Mouse (Mus musculus) neural tube, embryonic 13.5 days (tissue): ENCODE measurements around the gene Zfp61. TPM values are rescaled to one million over a fixed set of nuclear protein-coding genes. Genes with fewer than 3 reads are reported as not detected.
"Not testable (repeated sequence)": the region's sequence is repeated elsewhere in the genome, so short reads cannot be mapped to it uniquely, and the experiment has no call there.

ENCODE experiments used
- ATAC-seq: fragments of 200-750 bp; cut with Nextera tagmentation; 2 replicates; pipeline ENCODE4 v1.8.0; 2017; ENCODE audit warnings: low read depth, mild to moderate bottlenecking, moderate TSS enrichment, moderate library complexity
- H3K27ac ChIP-seq: fragments of 300-500 bp; sonication (generic); replicated peaks from 2 replicates; pipeline ENCODE4 v1.5.1; 2015; ENCODE audit warnings: moderate library complexity, mild to moderate bottlenecking, inconsistent platforms
- H3K27me3 ChIP-seq: fragments of 300-500 bp; sonication (generic); 2 replicates; pipeline ENCODE4 v1.6.1; 2015; ENCODE audit warnings: mild to moderate bottlenecking, inconsistent platforms
- H3K36me3 ChIP-seq: fragments of 300-500 bp; sonication (generic); 2 replicates; pipeline ENCODE4 v1.6.1; 2015; ENCODE audit warnings: mild to moderate bottlenecking, inconsistent platforms
- H3K4me1 ChIP-seq: fragments of 300-500 bp; sonication (generic); replicated peaks from 2 replicates; pipeline ENCODE4 v1.6.1; 2015; ENCODE audit warnings: inconsistent platforms
- H3K4me2 ChIP-seq: fragments of 300-500 bp; sonication (generic); 2 replicates; pipeline ENCODE4 v1.6.1; 2015; ENCODE audit warnings: inconsistent platforms, mild to moderate bottlenecking, moderate library complexity
- H3K4me3 ChIP-seq: fragments of 300-500 bp; sonication (generic); 2 replicates; pipeline ENCODE4 v1.5.1; 2015; ENCODE audit warnings: mild to moderate bottlenecking, inconsistent platforms
- H3K9ac ChIP-seq: fragments of 300-500 bp; sonication (generic); 2 replicates; pipeline ENCODE4 v1.6.1; 2015; ENCODE audit warnings: moderate library complexity, mild to moderate bottlenecking, inconsistent platforms
- H3K9me3 ChIP-seq: fragments of 300-500 bp; sonication (generic); 2 replicates; pipeline ENCODE4 v1.6.1; 2016; ENCODE audit warnings: inconsistent platforms
- WGBS: fragments of 180-500 bp; shearing (Covaris S2); methylation state at CpG from one replicate; pipeline ENCODE4 v1.1.7; 2015; 5-methylcytosine and 5-hydroxymethylcytosine counted together
- polyA plus RNA-seq: library from polyadenylated mRNA; unstranded; fragments of >200 nt; fragmentation: Nextera tagmentation; extraction: Ambion mirVana; gene quantifications from 2 replicates; pipeline ENCODE4 v1.2.1, GENCODE M21; 2015

Zfp61 gene
- polyA plus RNA-seq, 1 experiment from 2014 or later: 39.8 TPM

DNA sequence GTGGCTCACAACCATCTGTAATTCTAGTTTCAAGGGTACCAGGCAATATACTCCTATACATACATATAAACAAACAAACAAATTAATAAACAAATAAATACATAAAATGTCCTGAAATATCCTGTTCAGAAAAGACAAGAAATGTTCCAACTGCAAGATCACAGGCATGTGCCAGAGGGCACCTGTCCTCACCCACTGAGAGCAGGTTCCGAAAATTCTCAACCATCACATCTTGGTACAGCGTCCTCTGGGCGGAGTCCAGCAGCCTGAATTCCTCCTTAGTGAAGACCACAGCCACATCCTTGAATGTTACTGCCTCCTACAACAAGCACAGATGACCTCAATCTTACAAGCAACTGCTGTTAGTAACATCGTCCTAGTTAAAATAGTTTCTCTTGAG is 6.3 kb downstream of the Zfp61 start:
- WGBS: 97% methylated on average over 4 of the region's 4 CpGs

GRCm38 (mm10) chr7:24293061-24293851 is 7.8 kb downstream of the Zfp61 start:
- no peak overlapping the region for H3K27ac ChIP-seq
- no peak overlapping the region for H3K9ac ChIP-seq
- H3K4me1 ChIP-seq: peaks cover 10% of the 10 kb centered on the region
- no peaks in the 10 kb centered on the region for H3K27me3 ChIP-seq
- WGBS: 88% methylated on average over 12 of the region's 12 CpGs
- H3K36me3 ChIP-seq: peaks cover 94% of the 10 kb centered on the region
- no peak for ATAC-seq
- H3K9me3 ChIP-seq: no peaks in the 10 kb centered on the region
- no peak overlapping the region for H3K4me2 ChIP-seq
- no peak overlapping the region for H3K4me3 ChIP-seq

More for the DNA sequence above, 6.3 kb downstream of the Zfp61 start:
- Histone ChIP-seq H3K9me3 (no peaks in the 10 kb centered on the region), H3K27ac (no peak overlapping the region), H3K4me1 (peaks cover 13% of the 10 kb centered on the region), H3K27me3 (no peaks in the 10 kb centered on the region), H3K4me2 (no peak overlapping the region), H3K36me3 (peaks cover 80% of the 10 kb centered on the region), H3K4me3 (no peak overlapping the region), H3K9ac (no peak overlapping the region)
- ATAC-seq: no peak

DNA sequence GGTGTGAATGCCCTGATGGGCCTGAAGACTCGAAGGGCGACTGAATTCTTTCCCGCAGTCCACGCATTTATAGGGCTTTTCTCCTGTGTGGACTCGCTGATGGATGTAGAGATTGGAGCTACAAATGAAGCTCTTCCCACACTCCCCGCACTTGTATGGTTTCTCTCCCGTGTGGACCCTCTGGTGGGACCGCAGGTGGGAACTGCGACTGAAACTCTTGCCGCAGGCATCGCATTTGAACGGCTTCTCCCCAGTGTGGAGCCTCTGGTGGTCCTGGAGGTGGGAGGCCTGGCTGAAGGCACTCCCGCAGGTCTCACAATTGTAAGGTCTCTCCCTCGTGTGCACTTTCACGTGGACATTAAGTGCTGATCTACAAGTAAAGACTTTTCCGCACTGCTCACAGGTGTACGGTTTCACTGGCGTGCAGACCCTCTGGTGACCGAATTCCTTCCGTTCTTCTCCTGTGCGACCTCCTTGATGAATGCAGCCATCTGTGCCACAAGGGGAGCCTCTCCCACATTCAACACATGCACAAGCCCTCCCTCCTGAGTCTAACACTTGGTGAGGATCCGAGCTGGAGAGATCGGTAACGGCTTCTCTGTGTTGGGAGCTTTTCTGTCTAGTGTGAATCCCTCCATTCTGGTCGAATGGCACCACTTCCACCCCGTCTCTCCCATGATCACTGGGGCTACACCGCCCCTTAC is 9.5 kb downstream of the Zfp61 start:
- no peaks in the 10 kb centered on the region; the same call in 1 of the 2 replicates for H3K9me3 ChIP-seq
- H3K27ac ChIP-seq: no peak overlapping the region
- H3K36me3 ChIP-seq: peaks cover 99% of the 10 kb centered on the region
- ATAC-seq: no peak
- H3K4me3 ChIP-seq: no peak overlapping the region
- no peak overlapping the region for H3K4me2 ChIP-seq
- H3K9ac ChIP-seq: no peak overlapping the region
- no peaks in the 10 kb centered on the region for H3K27me3 ChIP-seq
- WGBS: 90% methylated on average over 27 of the region's 27 CpGs
- H3K4me1 ChIP-seq: no peaks in the 10 kb centered on the region

DNA sequence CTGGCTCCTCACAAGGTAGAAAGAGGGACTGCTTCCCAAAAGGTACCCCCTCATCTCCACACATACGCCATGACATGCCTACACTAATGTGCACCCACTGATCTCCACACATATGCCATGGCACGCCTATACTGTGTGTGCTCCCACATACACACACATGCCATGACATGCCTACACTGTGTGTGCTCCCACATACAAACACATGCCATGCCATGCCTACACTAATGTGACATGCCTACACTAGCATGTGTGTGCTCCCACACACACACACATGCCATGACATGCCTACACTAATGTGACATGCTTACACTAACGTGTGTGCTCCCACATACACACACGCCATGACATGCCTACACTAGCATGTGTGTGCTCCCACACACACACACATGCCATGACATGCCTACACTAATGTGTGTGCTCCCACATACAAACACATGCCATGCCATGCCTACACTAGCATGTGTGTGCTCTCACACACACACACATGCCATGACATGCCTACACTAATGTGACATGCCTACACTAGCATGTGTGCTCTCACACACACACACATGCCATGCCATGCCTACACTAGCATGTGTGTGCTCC is 10.8 kb downstream of the Zfp61 start:
- 94% methylated on average over 4 of the region's 4 CpGs for WGBS
- no peak overlapping the region for H3K4me3 ChIP-seq
- H3K27ac ChIP-seq: no peak overlapping the region
- no peaks in the 10 kb centered on the region; the same call in 1 of the 2 replicates for H3K9me3 ChIP-seq
- ATAC-seq: no peak
- no peak overlapping the region for H3K9ac ChIP-seq
- H3K4me1 ChIP-seq: no peaks in the 10 kb centered on the region
- peaks cover 87% of the 10 kb centered on the region for H3K36me3 ChIP-seq
- H3K27me3 ChIP-seq: no peaks in the 10 kb centered on the region
- no peak overlapping the region for H3K4me2 ChIP-seq

DNA sequence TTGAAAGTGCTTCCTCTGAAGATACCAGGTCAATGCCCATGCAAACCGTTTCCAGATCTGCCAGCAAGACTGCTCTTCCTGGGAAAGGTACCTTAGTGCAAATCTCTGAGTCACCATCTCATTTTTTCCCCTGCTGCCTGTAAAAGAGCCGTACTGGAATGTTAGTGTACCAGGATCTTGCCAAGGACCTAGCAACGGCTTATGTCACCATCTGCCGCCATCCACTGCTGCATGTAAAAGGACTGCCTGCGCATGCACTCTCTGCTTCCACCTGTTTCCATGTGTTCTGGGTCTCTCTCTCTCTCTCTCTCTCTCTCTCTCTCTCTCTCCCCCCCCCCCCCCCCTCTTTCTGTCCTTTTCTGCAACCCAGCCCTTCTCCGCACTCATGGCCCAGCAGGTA is 12.5 kb downstream of the Zfp61 start:
- Histone ChIP-seq H3K4me1 (no peaks in the 10 kb centered on the region), H3K9me3 (no peaks in the 10 kb centered on the region; the same call in 1 of the 2 replicates), H3K4me3 (no peak overlapping the region), H3K4me2 (no peak overlapping the region), H3K27ac (no peak overlapping the region), H3K27me3 (no peaks in the 10 kb centered on the region), H3K36me3 (peaks cover 70% of the 10 kb centered on the region), H3K9ac (no peak overlapping the region)
- WGBS: 91% methylated on average over 6 of the region's 6 CpGs
- no peak for ATAC-seq

DNA sequence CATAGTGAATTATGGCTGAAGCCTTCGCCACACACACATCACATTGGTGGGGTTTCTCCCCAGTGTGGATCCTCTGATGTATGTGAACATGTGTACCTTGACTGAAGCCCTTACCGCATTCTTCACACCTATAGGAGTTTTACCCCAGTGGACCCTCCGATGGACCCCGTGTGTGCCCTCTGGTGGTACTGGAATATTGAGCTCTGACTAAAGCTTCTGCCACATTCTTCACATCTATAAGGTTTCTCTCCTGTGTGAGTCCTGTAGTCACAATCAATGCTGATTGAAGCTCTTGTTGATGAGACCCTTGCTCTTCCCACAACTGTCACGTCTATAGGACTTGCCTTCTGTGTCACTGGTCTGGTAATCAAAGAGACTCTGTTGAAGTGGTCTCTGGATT is 13.4 kb downstream of the Zfp61 start:
- H3K9me3 ChIP-seq: no peaks in the 10 kb centered on the region; the same call in 1 of the 2 replicates
- no peak overlapping the region for H3K27ac ChIP-seq
- H3K4me1 ChIP-seq: no peaks in the 10 kb centered on the region
- no peaks in the 10 kb centered on the region for H3K27me3 ChIP-seq
- WGBS: 85% methylated on average over 5 of the region's 5 CpGs
- H3K9ac ChIP-seq: no peak overlapping the region
- H3K4me2 ChIP-seq: no peak overlapping the region
- no peak for ATAC-seq
- H3K36me3 ChIP-seq: peaks cover 65% of the 10 kb centered on the region
- H3K4me3 ChIP-seq: no peak overlapping the region

DNA sequence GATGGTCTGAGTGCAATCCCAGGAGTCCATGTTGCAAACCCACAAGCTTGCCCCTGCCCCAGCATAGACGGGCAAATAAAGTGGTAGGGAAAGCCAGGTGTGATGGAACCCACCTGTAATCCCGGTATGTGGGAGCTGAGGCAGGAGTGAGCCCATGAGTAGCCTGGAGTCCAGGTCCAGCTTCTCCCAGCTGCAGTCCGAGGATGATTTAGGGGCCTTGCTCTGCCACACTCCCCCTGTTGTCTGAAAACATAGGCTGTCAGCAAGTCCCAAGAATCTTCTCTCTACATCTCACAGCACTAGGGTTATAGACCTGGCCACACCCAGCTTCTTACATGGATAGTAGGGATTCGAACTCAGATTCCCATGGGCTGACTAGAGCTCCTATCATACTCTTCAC is 14.1 kb downstream of the Zfp61 start:
- no peaks in the 10 kb centered on the region for H3K27me3 ChIP-seq
- no peaks in the 10 kb centered on the region for H3K4me1 ChIP-seq
- no peak overlapping the region for H3K4me2 ChIP-seq
- no peak for ATAC-seq
- peaks cover 57% of the 10 kb centered on the region for H3K36me3 ChIP-seq
- 75% methylated on average over 4 of the region's 4 CpGs for whole genome bisulfite sequencing
- H3K9me3 ChIP-seq: no peaks in the 10 kb centered on the region; the same call in 1 of the 2 replicates
- no peak overlapping the region for H3K4me3 ChIP-seq
- no peak overlapping the region for H3K27ac ChIP-seq
- no peak overlapping the region for H3K9ac ChIP-seq

DNA sequence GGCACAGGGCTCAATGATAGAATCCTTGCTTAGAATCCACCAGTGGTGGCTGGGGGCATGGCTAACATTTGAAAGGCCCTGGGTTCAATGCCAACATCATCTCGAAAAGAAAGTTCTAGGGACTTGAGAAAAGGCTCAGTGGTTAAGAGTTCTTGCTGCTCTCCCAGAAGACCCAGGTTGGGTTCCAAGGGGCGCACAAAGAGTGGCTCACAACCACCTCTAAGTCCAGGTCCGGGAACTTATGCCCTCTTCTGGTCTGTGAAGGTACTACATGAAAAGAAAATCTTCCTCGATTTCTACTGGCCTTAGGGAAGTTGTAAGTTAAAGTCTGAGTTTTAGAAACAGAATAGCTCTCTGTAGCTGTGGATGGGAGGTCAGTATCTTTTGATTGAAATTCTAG is 14.9 kb downstream of the Zfp61 start:
- 53% methylated on average over 4 of the region's 4 CpGs for WGBS
- no peaks in the 10 kb centered on the region; the same call in 1 of the 2 replicates for H3K9me3 ChIP-seq
- H3K9ac ChIP-seq: no peak overlapping the region
- H3K4me3 ChIP-seq: no peak overlapping the region
- no peak overlapping the region for H3K4me2 ChIP-seq
- H3K27ac ChIP-seq: no peak overlapping the region
- H3K36me3 ChIP-seq: peaks cover 49% of the 10 kb centered on the region
- H3K4me1 ChIP-seq: no peaks in the 10 kb centered on the region
- no peaks in the 10 kb centered on the region for H3K27me3 ChIP-seq
- no peak for ATAC-seq

GRCm38 (mm10) chr7:24280858-24281145 is 20.2 kb downstream of the Zfp61 start:
- Histone ChIP-seq H3K4me3 (no peak overlapping the region), H3K4me1 (no peaks in the 10 kb centered on the region), H3K4me2 (no peak overlapping the region), H3K9me3 (no peaks in the 10 kb centered on the region), H3K36me3 (peaks cover 17% of the 10 kb centered on the region), H3K9ac (no peak overlapping the region), H3K27ac (no peak overlapping the region), H3K27me3 (no peaks in the 10 kb centered on the region)
- WGBS: 68% methylated on average over 4 of the region's 4 CpGs
- ATAC-seq: no peak

DNA sequence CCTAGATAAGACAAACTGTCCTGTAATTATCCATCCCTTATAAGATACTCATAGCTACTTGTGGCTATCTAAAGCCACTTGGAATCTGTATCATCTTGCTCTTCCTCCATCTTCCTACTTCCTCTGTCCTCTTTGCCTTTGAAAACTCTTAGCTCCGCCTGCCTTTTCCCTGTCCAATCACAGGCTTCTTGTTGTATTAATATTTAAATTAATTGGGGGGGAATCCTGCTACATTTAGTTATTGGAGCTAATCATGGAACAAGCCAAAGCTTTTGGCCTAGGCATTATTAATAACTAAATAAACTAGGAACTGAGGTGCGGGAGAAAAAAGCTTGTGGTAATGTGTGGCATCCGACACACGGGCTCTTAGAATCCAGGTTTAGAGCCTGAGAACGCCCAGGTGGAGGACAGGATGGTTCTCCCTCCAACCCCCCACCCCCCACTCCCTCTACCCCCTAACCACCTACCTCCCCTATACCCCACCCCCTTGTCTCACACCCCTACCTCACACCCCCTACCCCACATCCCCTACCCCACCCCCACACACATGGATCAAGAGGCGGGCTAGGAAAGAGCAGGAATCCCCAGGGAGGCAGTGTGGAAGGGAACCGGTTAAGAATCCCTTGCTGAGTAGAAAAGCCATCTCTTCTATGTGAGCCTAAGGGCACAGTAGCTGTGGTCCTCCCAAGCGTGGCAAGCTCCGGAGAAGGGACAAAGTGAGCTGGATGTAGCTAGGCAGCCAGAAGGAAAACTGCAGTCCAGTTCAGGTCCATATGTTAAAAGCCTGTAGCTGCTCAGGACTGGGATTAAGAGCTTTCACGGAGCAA is 20.8 kb downstream of the Zfp61 start:
- no peaks in the 10 kb centered on the region for H3K4me1 ChIP-seq

DNA sequence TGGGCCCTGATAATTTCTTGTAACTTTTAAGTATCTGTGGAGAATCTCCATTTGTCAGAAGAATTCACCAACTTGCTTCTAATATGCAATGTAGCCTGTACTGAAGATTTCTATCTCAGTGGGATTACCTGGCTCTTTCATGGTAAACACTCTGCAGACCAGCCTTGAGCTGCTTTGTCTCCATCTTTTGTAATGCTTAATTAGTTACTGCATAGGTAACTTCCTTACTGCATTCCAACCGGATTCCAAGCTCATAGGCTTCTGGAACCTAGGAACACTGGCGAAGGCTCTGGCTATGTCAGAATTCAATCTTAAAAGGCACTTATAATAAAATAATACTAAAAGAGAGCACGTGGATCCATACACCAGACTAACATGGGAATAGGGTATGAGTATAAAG is 22.3 kb downstream of the Zfp61 start:
- H3K27ac ChIP-seq, ATAC-seq, H3K27me3 ChIP-seq, H3K9ac ChIP-seq, H3K4me2 ChIP-seq, H3K9me3 ChIP-seq, H3K4me1 ChIP-seq, H3K4me3 ChIP-seq: not testable (repeated sequence)
- 86% methylated on average over 3 of the region's 3 CpGs for WGBS
- H3K36me3 ChIP-seq: peaks cover 37% of the 10 kb centered on the region

More for the DNA sequence above, 20.8 kb downstream of the Zfp61 start:
- H3K27ac ChIP-seq: no peak overlapping the region
- H3K9me3 ChIP-seq: no peaks in the 10 kb centered on the region
- peaks cover 22% of the 10 kb centered on the region for H3K36me3 ChIP-seq
- H3K9ac ChIP-seq: no peak overlapping the region
- no peak overlapping the region for H3K4me2 ChIP-seq
- ATAC-seq: 0 out of 2 replicates have a peak, but pooled peaks have one; percentile 27
- no peaks in the 10 kb centered on the region for H3K27me3 ChIP-seq
- 62% methylated on average over 10 of the region's 10 CpGs for WGBS
- no peak overlapping the region for H3K4me3 ChIP-seq

DNA sequence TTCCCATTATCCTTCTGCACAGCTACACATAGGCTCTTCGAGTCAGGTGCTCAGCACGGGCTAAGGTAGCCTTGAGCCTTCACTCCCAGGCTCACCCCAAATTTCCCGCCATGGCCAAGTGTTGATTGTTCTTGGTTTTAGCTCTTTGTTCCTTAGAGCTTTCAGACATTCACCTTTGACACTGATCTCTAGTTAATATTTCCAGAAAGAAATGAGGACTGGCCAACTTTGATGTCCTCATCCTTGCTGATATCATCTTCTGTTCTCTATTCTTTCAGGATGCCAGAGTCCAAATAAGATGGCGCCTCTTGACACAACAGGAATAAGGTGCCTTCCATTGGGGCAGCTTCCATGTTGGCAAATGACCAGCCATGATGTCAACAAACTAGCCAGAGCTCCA is 26.6 kb downstream of the Zfp61 start:
- Histone ChIP-seq H3K4me1 (peaks cover 11% of the 10 kb centered on the region), H3K36me3 (peaks cover 39% of the 10 kb centered on the region), H3K27me3 (no peaks in the 10 kb centered on the region), H3K27ac (no peak overlapping the region), H3K4me2 (no peak overlapping the region), H3K9ac (no peak overlapping the region), H3K9me3 (no peaks in the 10 kb centered on the region), H3K4me3 (no peak overlapping the region)
- no peak for ATAC-seq
- 95% methylated on average over 4 of the region's 4 CpGs for WGBS
